Mouse (Mus musculus) CH12.LX (cell line): ENCODE results near the gene Coq7. TPM values are rescaled to one million over a fixed set of nuclear protein-coding genes. Genes with fewer than 3 reads are reported as not detected.

Experiments
- DNase-seq: peaks from one replicate; pipeline ENCODE4 v3.0.0-alpha.2; 2013; ENCODE audit errors: extremely low read depth
- H3K27ac ChIP-seq: 2 replicates; pipeline ENCODE4 v1.5.1; 2012; ENCODE audit warnings: low read depth, mild to moderate bottlenecking, control low read depth, moderate library complexity; ENCODE audit not compliant: insufficient read depth
- H3K27me3 ChIP-seq: replicated peaks from 2 replicates; pipeline ENCODE3; 2012; ENCODE audit warnings: inconsistent platforms
- H3K36me3 ChIP-seq, 2 experiments: replicated peaks in 1 of 2; 2 replicates each; pipeline versions ENCODE3 to v1.6.1; 2012; ENCODE audit warnings: inconsistent platforms in 1 of 2, low read length in 1 of 2, mild to moderate bottlenecking in 1 of 2, mixed read lengths in 1 of 2, moderate library complexity in 1 of 2; ENCODE audit not compliant: control insufficient read depth in 1 of 2, insufficient read depth in 1 of 2
- H3K4me1 ChIP-seq, 2 experiments: 2 replicates each; pipeline ENCODE4 v1.6.1; 2012; ENCODE audit warnings: inconsistent platforms in 1 of 2, moderate library complexity in 1 of 2; ENCODE audit not compliant: insufficient read depth in 2 of 2, control insufficient read depth in 1 of 2
- H3K4me2 ChIP-seq: 2 replicates; pipeline ENCODE4 v1.6.1; 2012; ENCODE audit warnings: low read depth, mild to moderate bottlenecking, control low read depth; ENCODE audit not compliant: poor library complexity, insufficient read depth, severe bottlenecking
- H3K4me3 ChIP-seq, 3 experiments: fragments of 150-350 bp in 1 of 3; sonication (generic) in 1 of 3; replicated peaks in 1 of 3; 2 replicates each; pipeline versions ENCODE3 to v1.5.1; 2011 to 2012; ENCODE audit warnings: low read depth in 2 of 3, low read length in 2 of 3, mild to moderate bottlenecking in 2 of 3, moderate library complexity in 2 of 3, control low read depth in 1 of 3, improper control_type of control experiment in 1 of 3, inconsistent platforms in 1 of 3, mixed read lengths in 1 of 3; ENCODE audit not compliant: poor library complexity in 1 of 3
- H3K79me2 ChIP-seq: replicated peaks from 2 replicates; pipeline ENCODE4 v1.6.1; 2012; ENCODE audit warnings: mild to moderate bottlenecking, moderate library complexity; ENCODE audit not compliant: control insufficient read depth, poor library complexity, insufficient read depth, severe bottlenecking; ENCODE audit errors: extremely low read depth
- H3K9ac ChIP-seq: 2 replicates; pipeline ENCODE4 v1.6.1; 2012; ENCODE audit warnings: low read depth, mild to moderate bottlenecking, control low read depth, moderate library complexity; ENCODE audit not compliant: insufficient read depth
- H3K9me3 ChIP-seq: replicated peaks from 2 replicates; pipeline ENCODE3; 2012; ENCODE audit warnings: low read length, inconsistent platforms, mixed read lengths
- BHLHE40 ChIP-seq: IDR thresholded peaks from 2 replicates; pipeline ENCODE4 v1.6.1; 2011; ENCODE audit warnings: mild to moderate bottlenecking, low read depth, low read length, improper control_type of control experiment
- CHD1 ChIP-seq: IDR thresholded peaks from 2 replicates; pipeline ENCODE4 v1.6.1; 2012; ENCODE audit warnings: low read depth, low read length, improper control_type of control experiment, inconsistent platforms
- CHD2 ChIP-seq: IDR thresholded peaks from 2 replicates; pipeline ENCODE4 v1.6.1; 2011; ENCODE audit warnings: low read length, improper control_type of control experiment
- CTCF ChIP-seq, 2 experiments: IDR thresholded peaks in 1 of 2; conservative IDR thresholded peaks in 1 of 2; 2 replicates each; pipeline ENCODE4 v1.5.1; 2011 to 2012; ENCODE audit warnings: low read depth in 2 of 2, low read length in 2 of 2, improper control_type of control experiment in 1 of 2, inconsistent platforms in 1 of 2, mild to moderate bottlenecking in 1 of 2, moderate library complexity in 1 of 2
- ELF1 ChIP-seq: IDR thresholded peaks from 2 replicates; pipeline ENCODE4 v1.6.1; 2014; ENCODE audit warnings: low read depth, mild to moderate bottlenecking, inconsistent platforms, low read length, improper control_type of control experiment
- EP300 ChIP-seq: IDR thresholded peaks from 2 replicates; pipeline ENCODE4 v1.6.1; 2011; ENCODE audit warnings: low read length, improper control_type of control experiment
- ETS1 ChIP-seq: conservative IDR thresholded peaks from 2 replicates; pipeline ENCODE4 v1.6.1; 2012; ENCODE audit warnings: low read depth, mild to moderate bottlenecking, inconsistent platforms, low read length, improper control_type of control experiment, moderate library complexity
- GABPA ChIP-seq: IDR thresholded peaks from 2 replicates; pipeline ENCODE4 v1.6.1; 2012; ENCODE audit warnings: low read depth, low read length, improper control_type of control experiment, inconsistent platforms; ENCODE audit not compliant: insufficient replicate concordance
- HCFC1 ChIP-seq: IDR thresholded peaks from 2 replicates; pipeline ENCODE4 v1.6.1; 2012; ENCODE audit warnings: low read depth, mild to moderate bottlenecking, inconsistent platforms, low read length, improper control_type of control experiment
- IRF4 ChIP-seq: IDR thresholded peaks from 2 replicates; pipeline ENCODE4 v1.6.1; 2014; ENCODE audit warnings: low read depth, mild to moderate bottlenecking, inconsistent platforms, low read length, improper control_type of control experiment
- JUN ChIP-seq: IDR thresholded peaks from 2 replicates; pipeline ENCODE4 v1.6.1; 2011; ENCODE audit warnings: low read depth, mild to moderate bottlenecking, low read length, improper control_type of control experiment, moderate library complexity; ENCODE audit not compliant: insufficient read depth
- JUND ChIP-seq: conservative IDR thresholded peaks from 2 replicates; pipeline ENCODE4 v1.6.1; 2011; ENCODE audit warnings: low read depth, low read length, improper control_type of control experiment
- KAT2A ChIP-seq: IDR thresholded peaks from 2 replicates; pipeline ENCODE4 v1.6.1; 2012; ENCODE audit warnings: low read length, improper control_type of control experiment, inconsistent platforms; ENCODE audit not compliant: insufficient replicate concordance
- MAFK ChIP-seq: IDR thresholded peaks from 2 replicates; pipeline ENCODE4 v1.6.1; 2011; ENCODE audit warnings: low read length, improper control_type of control experiment; ENCODE audit not compliant: insufficient replicate concordance
- MAZ ChIP-seq: IDR thresholded peaks from 2 replicates; pipeline ENCODE4 v1.6.1; 2012; ENCODE audit warnings: low read depth, mild to moderate bottlenecking, inconsistent platforms, low read length, improper control_type of control experiment, moderate library complexity
- MEF2A ChIP-seq: IDR thresholded peaks from 2 replicates; pipeline ENCODE4 v1.6.1; 2014; ENCODE audit warnings: low read depth, mild to moderate bottlenecking, inconsistent platforms, low read length, improper control_type of control experiment, borderline replicate concordance
- MXI1 ChIP-seq: IDR thresholded peaks from 2 replicates; pipeline ENCODE4 v1.6.1; 2011; ENCODE audit warnings: mild to moderate bottlenecking, low read depth, low read length, improper control_type of control experiment
- MYC ChIP-seq: IDR thresholded peaks from 2 replicates; pipeline ENCODE4 v1.6.1; 2011; ENCODE audit warnings: low read depth, mild to moderate bottlenecking, improper control_type of control experiment, low read length
- NELFE ChIP-seq: IDR thresholded peaks from 2 replicates; pipeline ENCODE4 v1.6.1; 2011; ENCODE audit warnings: low read depth, low read length, improper control_type of control experiment
- NRF1 ChIP-seq: IDR thresholded peaks from 2 replicates; pipeline ENCODE4 v1.6.1; 2014; ENCODE audit warnings: low read depth, mild to moderate bottlenecking, inconsistent platforms, low read length, improper control_type of control experiment, moderate library complexity
- PAX5 ChIP-seq: IDR thresholded peaks from 2 replicates; pipeline ENCODE4 v1.6.1; 2012; ENCODE audit warnings: low read length, inconsistent platforms, mixed read lengths
- POLR2A ChIP-seq: IDR thresholded peaks from 2 replicates; pipeline ENCODE4 v1.6.1; 2011; ENCODE audit warnings: low read depth, mild to moderate bottlenecking, improper control_type of control experiment, low read length
- RAD21 ChIP-seq: IDR thresholded peaks from 2 replicates; pipeline ENCODE4 v1.6.1; 2011; ENCODE audit warnings: low read depth, mild to moderate bottlenecking, low read length, improper control_type of control experiment, moderate library complexity
- RCOR1 ChIP-seq: conservative IDR thresholded peaks from 2 replicates; pipeline ENCODE4 v1.6.1; 2012; ENCODE audit warnings: low read depth, mild to moderate bottlenecking, inconsistent platforms, low read length, improper control_type of control experiment
- SIN3A ChIP-seq: IDR thresholded peaks from 2 replicates; pipeline ENCODE4 v1.6.1; 2012; ENCODE audit warnings: low read length, improper control_type of control experiment, inconsistent platforms
- SMC3 ChIP-seq: IDR thresholded peaks from 2 replicates; pipeline ENCODE4 v1.6.1; 2011; ENCODE audit warnings: low read depth, low read length, improper control_type of control experiment
- TBP ChIP-seq: conservative IDR thresholded peaks from 2 replicates; pipeline ENCODE4 v1.6.1; 2011; ENCODE audit warnings: low read depth, low read length, improper control_type of control experiment
- TCF12 ChIP-seq: IDR thresholded peaks from 2 replicates; pipeline ENCODE4 v1.6.1; 2014; ENCODE audit warnings: low read depth, mild to moderate bottlenecking, inconsistent platforms, low read length, improper control_type of control experiment
- UBTF ChIP-seq: IDR thresholded peaks from 2 replicates; pipeline ENCODE4 v1.6.1; 2012; ENCODE audit warnings: low read depth, mild to moderate bottlenecking, inconsistent platforms, low read length, improper control_type of control experiment, moderate library complexity
- USF1 ChIP-seq: IDR thresholded peaks from 2 replicates; pipeline ENCODE4 v1.6.1; 2014; ENCODE audit warnings: low read depth, mild to moderate bottlenecking, inconsistent platforms, low read length, improper control_type of control experiment
- USF2 ChIP-seq: conservative IDR thresholded peaks from 2 replicates; pipeline ENCODE4 v1.6.1; 2011; ENCODE audit warnings: low read depth, low read length, improper control_type of control experiment
- ZKSCAN1 ChIP-seq: IDR thresholded peaks from 2 replicates; pipeline ENCODE4 v1.6.1; 2012; ENCODE audit warnings: low read depth, inconsistent platforms, low read length, improper control_type of control experiment, borderline replicate concordance
- ZNF384 ChIP-seq: IDR thresholded peaks from 2 replicates; pipeline ENCODE4 v1.6.1; 2012; ENCODE audit warnings: low read depth, low read length, improper control_type of control experiment, inconsistent platforms
- dilution Hi-C: fragments of 300-500 bp; cut with MboI; formaldehyde crosslinking; loops from 2 replicates; pipeline ENCODE4 v1.14.3; 2020; ENCODE audit warnings: low sequenced_read_pairs; ENCODE audit not compliant: extremely low pct_unique_long_range_greater_than_20kb, extremely low pct_ligation_motif_present
- in situ Hi-C: fragments of 300-500 bp; cut with MboI; formaldehyde crosslinking; loops from 3 replicates; pipeline ENCODE4 v1.14.3; 2019; ENCODE audit warnings: low sequenced_read_pairs, low pct_ligation_motif_present, low pct_unique_long_range_greater_than_20kb, mixed read lengths
- polyA plus RNA-seq: library from polyadenylated mRNA; unstranded; fragments of >175 nt; gene quantifications from 2 replicates; pipeline ENCODE4 v1.2.1, GENCODE M21; 2012; ENCODE audit warnings: low read depth; ENCODE audit not compliant: insufficient read length
- total RNA-seq, 2 experiments: library from RNA; depleted of rRNA; stranded (reverse); fragments of 300-350 nt in 1 of 2; fragments of >200 nt in 1 of 2; gene quantifications; 2 replicates each; pipeline ENCODE4 v1.2.3; 2012 to 2014

The Coq7 gene
- total RNA-seq (2012; rRNA removed) (43.6 and 54.2 TPM in 2 replicates), total RNA-seq (2014; rRNA removed) (38.8 and 42.1 TPM in 2 replicates), polyA plus RNA-seq (50.4 and 53.7 TPM in 2 replicates)

DNA sequence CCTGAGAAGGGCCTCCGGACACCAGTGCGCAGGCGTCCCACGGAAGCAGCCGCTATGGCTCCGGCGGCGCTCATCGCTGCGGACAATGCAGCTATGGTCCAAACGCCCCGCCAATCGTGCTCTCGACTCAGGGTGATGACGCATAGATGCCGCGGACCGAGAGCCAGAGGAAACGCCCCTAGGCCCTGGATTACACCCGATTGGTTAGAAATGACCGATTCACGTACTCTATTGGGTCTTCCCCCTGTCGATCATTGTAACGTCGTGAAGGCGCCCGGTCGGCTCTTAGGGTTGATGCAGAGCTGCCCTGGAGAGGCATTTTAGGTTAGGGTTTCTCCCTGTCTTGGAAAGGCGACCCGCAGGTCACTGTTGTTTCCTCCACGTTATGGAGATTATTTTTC is at the start of gene Coq7:
Coq7 (minus strand) TSS at position 179 of the 401 bp plus-strand sequence.
- peak within 1 kb of the TSS; percentile 71 to 91 (median 87) for H3K4me3 ChIP-seq
- DNase-seq = peak; percentile 98
- H3K4me1 ChIP-seq = peaks cover 0 to 13% of the 10 kb centered on the region in 2 experiments; a peak in 2 of 4 replicates
- H3K79me2 ChIP-seq = no peaks in the 10 kb centered on the region
- no peak for TF ChIP-seq MAFK
- no peak for TF ChIP-seq PAX5
- peak; percentile 80 for TF ChIP-seq NELFE
- TF ChIP-seq ETS1 = no peak; the same call in 1 of the 2 replicates
- no peak for TF ChIP-seq USF1
- no peak for TF ChIP-seq SIN3A
- TF ChIP-seq TBP = peak; percentile 81
- TF ChIP-seq UBTF = no peak
- TF ChIP-seq ELF1 = peak; percentile 58; the same call in 1 of the 2 replicates
- TF ChIP-seq BHLHE40 = no peak
- TF ChIP-seq MAZ = no peak; the same call in 1 of the 2 replicates
- TF ChIP-seq KAT2A = peak; percentile 42; the same call in 1 of the 2 replicates
- no peak for TF ChIP-seq ZKSCAN1
- no peak; the same call in 1 of the 2 replicates for TF ChIP-seq IRF4
- TF ChIP-seq NRF1 = peak; percentile 75
- TF ChIP-seq MYC = no peak
- TF ChIP-seq TCF12 = peak; percentile 40; the same call in 1 of the 2 replicates
- peak; percentile 74 for TF ChIP-seq POLR2A
- TF ChIP-seq MEF2A = peak; percentile 54; the same call in 1 of the 2 replicates
- peak; percentile 61 for TF ChIP-seq JUN
- no peak for TF ChIP-seq CHD1
- no peak for TF ChIP-seq SMC3
- TF ChIP-seq RCOR1 = no peak
- no peak for TF ChIP-seq EP300
- no peak for TF ChIP-seq GABPA
- no peak; the same call in 1 of the 2 replicates for TF ChIP-seq MXI1
- no peak for TF ChIP-seq RAD21
- TF ChIP-seq USF2 = no peak
- peak; percentile 62 for TF ChIP-seq JUND
- no peak for TF ChIP-seq CTCF (conservative IDR thresholded peaks at IDR 0.05 in 1 of 2, IDR thresholded peaks at IDR 0.05 in 1 of 2; ENCODE audit: low read depth in 2 of 2, low read length in 2 of 2)
- peak; percentile 76 for TF ChIP-seq HCFC1
- TF ChIP-seq ZNF384 = no peak
- TF ChIP-seq CHD2 = peak; percentile 94
- dilution Hi-C loops (no loop called here), in situ Hi-C loops (no loop called here)
- peak within 1 kb of the TSS; percentile 89 for H3K27ac ChIP-seq
- H3K4me2 ChIP-seq = peak within 1 kb of the TSS; percentile 99
- H3K9ac ChIP-seq = peak within 1 kb of the TSS; percentile 90
- peaks cover 0 to 15% of the 10 kb centered on the region in 2 experiments for H3K36me3 ChIP-seq
- H3K9me3 ChIP-seq = no peaks in the 10 kb centered on the region
- peaks cover 2% of the 10 kb centered on the region for H3K27me3 ChIP-seq
